Mouse (Mus musculus) embryonic facial prominence, embryonic 14.5 days (tissue): ENCODE measurements at regions not wholly inside any gene's neighbourhood (a gene's known extent, or its start where the extent isn't known, plus 50 kb on each side); places are given as distances from the start of the nearest gene placed in this dataset.
"Not testable (repeated sequence)": the region's sequence is repeated elsewhere in the genome, so short reads cannot be mapped to it uniquely, and the experiment has no call there.

Source experiments
- ATAC-seq: fragments of 200-750 bp; cut with Nextera tagmentation; 2 replicates; pipeline ENCODE4 v1.8.0; 2017; ENCODE audit warnings: low read depth, moderate number of reproducible peaks, moderate TSS enrichment
- DNase-seq: peaks from one replicate; pipeline ENCODE4 v3.0.0-alpha.2; 2015; ENCODE audit warnings: low spot score
- H3K27ac ChIP-seq: fragments of 300-500 bp; sonication (generic); replicated peaks from 2 replicates; pipeline ENCODE4 v1.5.1; 2014; ENCODE audit warnings: low read depth, mild to moderate bottlenecking, low read length, moderate library complexity
- H3K27me3 ChIP-seq: fragments of 300-500 bp; sonication (generic); replicated peaks from 2 replicates; pipeline ENCODE4 v1.6.1; 2014; ENCODE audit warnings: low read length; ENCODE audit not compliant: control insufficient read depth, insufficient read depth
- H3K36me3 ChIP-seq: fragments of 300-500 bp; sonication (generic); 2 replicates; pipeline ENCODE4 v1.6.1; 2014; ENCODE audit warnings: low read length, mixed read lengths; ENCODE audit not compliant: control insufficient read depth, insufficient read depth
- H3K4me1 ChIP-seq: fragments of 300-500 bp; sonication (generic); 2 replicates; pipeline ENCODE4 v1.6.1; 2014; ENCODE audit warnings: antibody characterized with exemption, low read length; ENCODE audit not compliant: control insufficient read depth, insufficient read depth
- H3K4me2 ChIP-seq: fragments of 300-500 bp; sonication (generic); 2 replicates; pipeline ENCODE4 v1.6.1; 2014; ENCODE audit warnings: low read depth, mild to moderate bottlenecking, low read length, moderate library complexity, mixed read lengths
- H3K4me3 ChIP-seq: fragments of 300-500 bp; sonication (generic); 2 replicates; pipeline ENCODE4 v1.5.1; 2014; ENCODE audit warnings: low read depth, mild to moderate bottlenecking, low read length
- H3K9ac ChIP-seq: fragments of 300-500 bp; sonication (generic); 2 replicates; pipeline ENCODE4 v1.6.1; 2014; ENCODE audit warnings: low read depth, mild to moderate bottlenecking, low read length, moderate library complexity, mixed read lengths
- H3K9me3 ChIP-seq: fragments of 300-500 bp; sonication (generic); 2 replicates; pipeline ENCODE4 v1.6.1; 2016; ENCODE audit warnings: low read length; ENCODE audit not compliant: control insufficient read depth
- WGBS: fragments of 180-500 bp; shearing (Covaris S2); extraction: QIAGEN DNeasy Blood & Tissue Kit; methylation state at CpG from one replicate; pipeline ENCODE4 v1.1.7; 2014; 5-methylcytosine and 5-hydroxymethylcytosine counted together

GRCm38 (mm10) chr12:29354816-29355215 is 173.4 kb upstream of the Myt1l start:
- no peak for ATAC-seq
- H3K4me2 ChIP-seq, result no peak overlapping the region
- WGBS, result 32% methylated on average over 5 of the region's 6 CpGs

GRCm38 (mm10) chr12:29356681-29357397 is 171.3 kb upstream of the Myt1l start:
- H3K4me1 ChIP-seq, result no peaks in the 10 kb centered on the region
- no peaks in the 10 kb centered on the region for H3K27me3 ChIP-seq
- DNase-seq (peak; percentile 32), ATAC-seq (peak; percentile 62; the same call in 1 of the 2 replicates)
- H3K9me3 ChIP-seq, result no peaks in the 10 kb centered on the region
- no peaks in the 10 kb centered on the region for H3K36me3 ChIP-seq
- no peak overlapping the region for H3K27ac ChIP-seq
- H3K9ac ChIP-seq, result peak overlapping the region; percentile 45
- no peak overlapping the region for H3K4me3 ChIP-seq
- no peak overlapping the region for H3K4me2 ChIP-seq
- WGBS, result 15% methylated on average over 10 of the region's 11 CpGs

More at GRCm38 (mm10) chr12:29354816-29355215, 173.4 kb upstream of the Myt1l start:
- Histone ChIP-seq H3K9ac (no peak overlapping the region), H3K36me3 (no peaks in the 10 kb centered on the region), H3K27ac (no peak overlapping the region), H3K4me3 (no peak overlapping the region), H3K27me3 (no peaks in the 10 kb centered on the region), H3K9me3 (no peaks in the 10 kb centered on the region), H3K4me1 (no peaks in the 10 kb centered on the region)
- no peak for DNase-seq

GRCm38 (mm10) chr12:29361236-29361635 is 166.9 kb upstream of the Myt1l start:
- Histone ChIP-seq H3K27ac (no peak overlapping the region), H3K4me2 (no peak overlapping the region), H3K36me3 (no peaks in the 10 kb centered on the region), H3K9me3 (no peaks in the 10 kb centered on the region), H3K27me3 (no peaks in the 10 kb centered on the region), H3K9ac (no peak overlapping the region), H3K4me3 (no peak overlapping the region), H3K4me1 (no peaks in the 10 kb centered on the region)
- ATAC-seq (no peak), DNase-seq (no peak)
- 95% methylated on average over 6 of the region's 6 CpGs for WGBS

DNA sequence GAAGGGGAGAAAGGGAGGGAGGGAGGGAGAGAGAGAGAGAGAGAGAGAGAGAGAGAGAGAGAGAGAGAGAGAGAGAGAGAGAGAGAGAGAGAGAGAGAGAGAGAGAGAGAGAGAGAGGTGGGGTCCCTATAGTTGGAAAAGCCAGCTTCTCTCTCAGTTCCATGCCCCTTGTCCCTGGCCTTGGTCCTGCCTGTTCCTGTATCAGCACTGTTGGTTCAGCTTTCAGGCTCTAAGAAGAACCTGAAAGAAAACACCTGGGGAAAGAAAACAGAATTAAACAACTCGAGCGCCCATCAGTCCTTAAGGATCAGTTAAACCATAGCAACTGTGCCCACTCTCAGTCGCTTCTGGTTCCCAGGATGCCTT is 160.5 kb upstream of the Myt1l start:
- H3K4me2 ChIP-seq, result peak overlapping the region; percentile 43
- H3K27ac ChIP-seq, ATAC-seq, H3K9me3 ChIP-seq, DNase-seq, H3K4me1 ChIP-seq, H3K36me3 ChIP-seq, H3K27me3 ChIP-seq: not testable (repeated sequence)
- 17% methylated on average over 3 of the region's 3 CpGs for WGBS
- peak overlapping the region; percentile 19; the same call in 1 of the 2 replicates for H3K9ac ChIP-seq
- peak overlapping the region; percentile 10; the same call in 1 of the 2 replicates for H3K4me3 ChIP-seq

DNA sequence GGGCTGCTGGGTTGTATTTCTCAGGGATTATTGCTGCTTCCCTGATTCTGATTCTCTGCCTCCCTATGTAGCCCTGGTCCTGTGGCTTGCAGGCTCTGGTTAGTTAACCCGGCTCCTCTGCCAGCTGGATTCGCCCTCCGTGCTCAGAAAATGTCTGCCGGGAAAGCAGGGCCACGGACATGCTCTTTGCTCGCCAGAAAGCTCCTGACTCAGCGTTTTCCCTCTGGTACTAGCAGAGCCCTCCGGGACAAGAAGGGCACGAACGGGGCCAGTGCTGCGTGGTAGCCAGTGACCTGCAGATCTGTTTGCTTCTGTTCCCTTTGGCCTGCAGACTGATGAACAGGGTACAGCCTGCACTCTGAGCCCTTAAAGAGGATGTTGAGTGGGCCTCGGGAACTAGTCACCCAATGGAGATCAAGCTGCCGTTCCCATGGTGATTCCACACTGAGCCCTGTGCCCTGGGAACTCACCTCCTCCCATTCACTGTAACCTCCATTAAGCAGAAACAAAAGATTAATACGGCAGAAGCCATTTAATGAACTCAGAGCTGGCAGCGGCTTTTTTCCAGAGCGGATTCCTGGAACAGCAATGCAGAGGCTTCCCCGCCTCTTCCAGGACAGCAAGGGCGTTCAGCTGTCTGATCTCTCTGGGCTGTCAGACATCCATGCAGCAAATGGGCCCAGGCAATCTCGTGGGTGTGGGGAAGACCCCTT is 159.9 kb upstream of the Myt1l start:
- Histone ChIP-seq H3K4me2 (peak overlapping the region; percentile 43), H3K4me1 (no peaks in the 10 kb centered on the region), H3K4me3 (peak overlapping the region; percentile 10), H3K36me3 (no peaks in the 10 kb centered on the region), H3K27ac (no peak overlapping the region), H3K27me3 (no peaks in the 10 kb centered on the region), H3K9me3 (no peaks in the 10 kb centered on the region), H3K9ac (peak overlapping the region; percentile 19; the same call in 1 of the 2 replicates)
- peak; percentile 57 for DNase-seq
- peak; percentile 89 for ATAC-seq
- WGBS, result 14% methylated on average over 19 of the region's 19 CpGs

DNA sequence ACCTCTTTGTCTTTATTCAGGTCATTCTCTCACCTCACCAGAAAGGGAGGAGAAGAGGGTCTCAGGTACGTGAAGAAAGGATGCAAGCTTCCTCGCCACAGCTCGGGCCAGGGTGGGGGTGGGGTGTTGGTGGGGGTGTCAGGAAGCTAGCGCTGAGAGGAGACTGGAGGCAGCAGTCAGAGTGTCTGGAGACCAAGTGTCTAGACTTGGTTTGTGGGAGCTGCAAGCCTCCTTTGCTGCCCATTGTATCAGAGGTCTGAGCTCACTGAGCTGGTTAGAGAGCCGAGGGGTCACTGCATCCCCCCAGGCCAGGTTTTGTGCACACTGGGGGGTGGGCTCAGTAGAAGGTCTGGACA is 159.4 kb upstream of the Myt1l start:
- Histone ChIP-seq H3K4me2 (peak overlapping the region; percentile 43), H3K36me3 (no peaks in the 10 kb centered on the region), H3K27me3 (no peaks in the 10 kb centered on the region), H3K9ac (no peak overlapping the region), H3K9me3 (no peaks in the 10 kb centered on the region), H3K4me1 (no peaks in the 10 kb centered on the region), H3K27ac (no peak overlapping the region), H3K4me3 (0 out of 2 replicates have a peak overlapping the region, but pooled peaks have one; percentile 10)
- ATAC-seq (peak; percentile 12; the same call in 1 of the 2 replicates), DNase-seq (no peak)
- WGBS, result 30% methylated on average over 5 of the region's 5 CpGs

- WGBS, result 67% methylated on average over 5 of the region's 5 CpGs
Measured at GRCm38 (mm10) chr12:29391756-29392155, 136.4 kb upstream of the Myt1l start.

GRCm38 (mm10) chr12:29394271-29394670 is 133.9 kb upstream of the Myt1l start:
- no peaks in the 10 kb centered on the region for H3K27me3 ChIP-seq
- no peaks in the 10 kb centered on the region for H3K36me3 ChIP-seq
- no peaks in the 10 kb centered on the region for H3K9me3 ChIP-seq
- H3K4me2 ChIP-seq, result no peak overlapping the region
- H3K4me3 ChIP-seq, result no peak overlapping the region
- no peak overlapping the region for H3K9ac ChIP-seq
- no peak for ATAC-seq
- H3K27ac ChIP-seq, result no peak overlapping the region
- 68% methylated on average over 1 of the region's 1 CpGs for WGBS
- no peaks in the 10 kb centered on the region for H3K4me1 ChIP-seq
- DNase-seq, result no peak

More at GRCm38 (mm10) chr12:29391756-29392155, 136.4 kb upstream of the Myt1l start:
- H3K9ac ChIP-seq, result no peak overlapping the region
- no peaks in the 10 kb centered on the region for H3K9me3 ChIP-seq
- H3K27me3 ChIP-seq, result no peaks in the 10 kb centered on the region
- no peak overlapping the region for H3K4me2 ChIP-seq
- no peak for ATAC-seq
- no peaks in the 10 kb centered on the region for H3K4me1 ChIP-seq
- DNase-seq, result no peak
- no peak overlapping the region for H3K27ac ChIP-seq
- no peaks in the 10 kb centered on the region for H3K36me3 ChIP-seq
- no peak overlapping the region for H3K4me3 ChIP-seq
